27 mouse cellular contexts compared by ENCODE assay signal in genomic region chr11:51298691-51299090, GRCm38 (mm10). TPM values are rescaled to one million over a fixed set of nuclear protein-coding genes. Genes with fewer than 3 reads are reported as not detected.
A peak's percentile ranks its signal among the peaks of the same experiment; 100 is the strongest.
DNase-seq lines count a peak whose midpoint lies in the region; ATAC-seq lines count a peak whose summit lies in the region.
"Had no signal": no experiment of that assay in that cellular context is flagged by ENCODE, and none has a peak within 500 bp of the region (broad histone marks: within the 10 kb centered on the region; RNA-seq: fewer than 3 reads in every experiment).

No protein-coding gene starts in this region.

- intact Hi-C loops in heart, postnatal 25 days (cut with DNase I) = no loop called here

- no peak overlapping the region for H3K9ac ChIP-seq in hindbrain, embryonic 14.5 days
- H3K9ac ChIP-seq: forebrain, embryonic 13.5 days; heart, embryonic 12.5 days; heart, embryonic 15.5 days; hindbrain, embryonic 12.5 days had no signal

- H3K27me3 ChIP-seq in hindbrain, embryonic 14.5 days (ENCODE audit: control insufficient read depth, insufficient read depth, low read length) = no peaks in the 10 kb centered on the region
- H3K27me3 ChIP-seq: forebrain, embryonic 13.5 days; heart, embryonic 15.5 days; hindbrain, embryonic 12.5 days had no signal

- H3K4me2 ChIP-seq in hindbrain, embryonic 14.5 days (replicated peaks) = no peak overlapping the region
- H3K4me2 ChIP-seq: forebrain, embryonic 13.5 days; heart, embryonic 12.5 days; heart, embryonic 15.5 days; hindbrain, embryonic 12.5 days had no signal

- no peaks in the 10 kb centered on the region for H3K9me3 ChIP-seq in hindbrain, embryonic 14.5 days (ENCODE audit: control insufficient read depth, low read length)
- H3K9me3 ChIP-seq: heart, embryonic 15.5 days; hindbrain, embryonic 12.5 days had no signal

- no peak overlapping the region for H3K4me3 ChIP-seq in hindbrain, embryonic 14.5 days (replicated peaks; ENCODE audit: low read length)
- H3K4me3 ChIP-seq: forebrain, embryonic 10.5 days; forebrain, embryonic 13.5 days; heart, embryonic 12.5 days; heart, embryonic 15.5 days; hindbrain, embryonic 12.5 days had no signal

- WGBS in hindbrain, embryonic 14.5 days = 93% methylated on average over 4 of the region's 4 CpGs

- H3K36me3 ChIP-seq in hindbrain, embryonic 14.5 days (replicated peaks; ENCODE audit: control insufficient read depth, insufficient read depth) = no peaks in the 10 kb centered on the region
- H3K36me3 ChIP-seq: forebrain, embryonic 10.5 days; heart, embryonic 15.5 days; hindbrain, embryonic 12.5 days had no signal

- H3K27ac ChIP-seq in hindbrain, embryonic 14.5 days = no peak overlapping the region
- H3K27ac ChIP-seq: forebrain, embryonic 10.5 days; forebrain, embryonic 13.5 days; heart, embryonic 15.5 days; hindbrain, embryonic 12.5 days; hindbrain, postnatal 0 days had no signal

- ATAC-seq in hindbrain, embryonic 14.5 days (ENCODE audit: low FRiP score) = no peak
- ATAC-seq: activated CD4-positive, CD25-positive, alpha-beta regulatory T cell, adult 4 months; forebrain, embryonic 13.5 days; forebrain, embryonic 16.5 days; hindbrain, postnatal 0 days; inflammation-experienced regulatory T-cells, adult 6 months; intestine, embryonic 16.5 days had no signal

- peak; percentile 30 to 85 for DNase-seq in adrenal gland, adult (ENCODE audit: inconsistent age in 2 of 2, low spot score in 1 of 2)
- no peak for DNase-seq in adrenal gland, adult 18-20 months (ENCODE audit: low spot score in 2 of 2)
- peak; percentile 70 for DNase-seq in heart, adult 11 months
- no peak for DNase-seq in heart, postnatal 25 days (ENCODE audit: low spot score)
- peak; percentile 10 for DNase-seq in adipocyte (ENCODE audit: low spot score)
- peak; percentile 20 to 41 for DNase-seq in adrenal gland, postnatal 36 days
- DNase-seq in hindbrain, embryonic 14.5 days (ENCODE audit: low spot score) = no peak
- DNase-seq: cerebellum, adult 18-20 months; cerebellum, adult 9-10 months; cerebellum, postnatal 14 days; gastrocnemius, postnatal 10 days; gastrocnemius, postnatal 36 days; heart, postnatal 10 days; kidney, adult 18-20 months had no signal

- no peaks in the 10 kb centered on the region for H3K4me1 ChIP-seq in hindbrain, embryonic 14.5 days (replicated peaks; ENCODE audit: control insufficient read depth, insufficient read depth, low read length)
- H3K4me1 ChIP-seq: forebrain, embryonic 13.5 days; heart, embryonic 12.5 days; heart, embryonic 15.5 days; hindbrain, embryonic 12.5 days had no signal

RNA-seq across cellular contexts. Expression of gene Col23a1, which starts 9.0 kb away (rescaled TPM):
- total RNA-seq in adrenal gland, adult 18-20 months (2021) = 1 to 10 TPM; 2.0 to 7.4 TPM
- total RNA-seq in heart, postnatal 25 days (2021) = 1 to 10 TPM; 1.0 to 1.6 TPM
- 1 to 10 TPM; 2.6 to 7.0 TPM for total RNA-seq in adrenal gland, postnatal 36 days (2021)
- 10.2 and 10.7 TPM in 2 replicates for polyA plus RNA-seq in hindbrain, embryonic 14.5 days (2014; fragmentation: Nextera tagmentation; extraction: Ambion mirVana)

RNA-seq across cellular contexts. Expression of gene BC049762, which starts 35.8 kb away (rescaled TPM):
- total RNA-seq in adrenal gland, adult 18-20 months (2021) = under 1 TPM; 0.54 to 0.70 TPM
- total RNA-seq in heart, postnatal 25 days (2021) = under 1 TPM in 1 of 2 experiments, not detected in 1; 0.42 TPM
- total RNA-seq in adrenal gland, postnatal 36 days (2021) = not detected
- 0.25 and 0.54 TPM in 2 replicates for polyA plus RNA-seq in hindbrain, embryonic 14.5 days (2014; fragmentation: Nextera tagmentation; extraction: Ambion mirVana)
- total RNA-seq: gastrocnemius, adult 18-20 months; gastrocnemius, postnatal 10 days; gastrocnemius, postnatal 36 days; heart, postnatal 10 days; hematopoietic stem cell, adult 5-6 weeks; hindbrain, postnatal 0 days had no signal
- polyA plus RNA-seq: activated CD4-positive, CD25-positive, alpha-beta regulatory T cell, adult 4 months; embryonic facial prominence, embryonic 11.5 days; forebrain, embryonic 16.5 days; inflammation-experienced regulatory T-cells, adult 6 months had no signal

RNA-seq across cellular contexts. Expression of gene Clk4, which starts 37.2 kb away (rescaled TPM):
- total RNA-seq in adrenal gland, adult 18-20 months (2021) = 100 to 1,000 TPM in 1 of 2 experiments, 10 to 100 TPM in 1; 87.0 to 115 TPM
- total RNA-seq in heart, postnatal 25 days (2021) = 10 to 100 TPM; 40.4 to 43.4 TPM
- 100 to 1,000 TPM in 1 of 2 experiments, 10 to 100 TPM in 1; 84.2 to 110 TPM for total RNA-seq in adrenal gland, postnatal 36 days (2021)
- 132 and 144 TPM in 2 replicates for polyA plus RNA-seq in hindbrain, embryonic 14.5 days (2014; fragmentation: Nextera tagmentation; extraction: Ambion mirVana)

Comparison
In these comparisons a context has a peak if more than half of its experiments do, and no peak if none do; other contexts are left out.
1. DNase-seq: peak in adrenal gland, adult (2 of 2), heart, adult 11 months (single experiment), adipocyte (single experiment) and adrenal gland, postnatal 36 days (2 of 2); none in adrenal gland, adult 18-20 months (0 of 2), heart, postnatal 25 days (single experiment) and hindbrain, embryonic 14.5 days (single experiment).